Mouse (Mus musculus) megakaryocyte-erythroid progenitor cell, adult 5-6 weeks (primary cell): Measurements from ENCODE around the gene Ctnna3. TPM values are rescaled to one million over a fixed set of nuclear protein-coding genes. Genes with fewer than 3 reads are reported as not detected.
"Not testable (repeated sequence)": the region's sequence is repeated elsewhere in the genome, so short reads cannot be mapped to it uniquely, and the experiment has no call there.

Experiments used
- ATAC-seq: replicated peaks from 2 replicates; pipeline ENCODE4 v1.8.0; 2016; ENCODE audit warnings: mild to moderate bottlenecking, inconsistent platforms; ENCODE audit not compliant: severe bottlenecking, poor library complexity, low FRiP score, low TSS enrichment
- total RNA-seq, 2 experiments: library from RNA; stranded (forward) in 1 of 2; stranded (reverse) in 1 of 2; fragments of 200-1000, 215-1000 nt in 1 of 2; fragments of >200 nt in 1 of 2; fragmentation: Nextera tagmentation in 1 of 2; gene quantifications; 2 replicates each; pipeline ENCODE4 v1.2.3; 2014 to 2017

Gene Ctnna3
- total RNA-seq, 2 experiments from 2014 or later = not detected

DNA sequence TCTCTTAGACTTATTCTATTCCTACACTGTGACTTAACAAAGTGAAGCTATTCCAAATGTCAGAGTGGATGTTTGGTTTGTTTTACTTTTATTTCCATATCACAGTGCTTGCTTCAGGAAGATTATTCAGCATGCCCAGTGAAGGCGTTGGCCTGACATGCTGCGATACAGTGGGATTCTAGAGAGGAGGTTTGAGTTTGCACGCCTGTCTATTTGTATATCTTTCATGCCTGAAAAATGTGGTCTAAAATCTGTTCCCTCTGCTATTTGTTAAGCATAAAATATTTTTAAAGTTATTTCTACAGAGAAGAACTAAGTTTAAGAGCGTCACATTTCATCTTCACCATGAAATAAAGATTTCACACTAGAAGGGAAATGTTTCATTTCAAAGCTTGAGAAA, 813.5 kb downstream of the Ctnna3 start:
- no peak for ATAC-seq

DNA sequence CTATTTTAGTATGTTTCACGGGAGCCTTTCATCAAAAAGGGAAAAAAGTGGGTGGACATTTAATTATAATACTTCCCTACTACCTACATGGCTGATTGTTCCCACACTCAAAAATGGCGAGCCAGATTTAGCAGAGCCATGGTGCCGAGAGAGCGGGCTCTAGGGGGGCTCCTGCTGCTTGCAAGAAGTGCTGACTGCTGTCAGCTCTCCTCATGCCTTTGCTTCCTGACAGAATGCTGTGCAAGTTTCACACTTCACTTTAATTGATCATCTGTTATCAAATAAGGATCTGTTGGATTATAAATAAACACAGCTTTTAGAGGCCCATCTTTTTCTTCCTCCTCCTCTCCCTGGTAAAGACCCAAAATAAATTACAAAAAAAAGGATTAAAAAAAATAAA, 838.3 kb downstream of the Ctnna3 start:
- ATAC-seq = no peak

DNA sequence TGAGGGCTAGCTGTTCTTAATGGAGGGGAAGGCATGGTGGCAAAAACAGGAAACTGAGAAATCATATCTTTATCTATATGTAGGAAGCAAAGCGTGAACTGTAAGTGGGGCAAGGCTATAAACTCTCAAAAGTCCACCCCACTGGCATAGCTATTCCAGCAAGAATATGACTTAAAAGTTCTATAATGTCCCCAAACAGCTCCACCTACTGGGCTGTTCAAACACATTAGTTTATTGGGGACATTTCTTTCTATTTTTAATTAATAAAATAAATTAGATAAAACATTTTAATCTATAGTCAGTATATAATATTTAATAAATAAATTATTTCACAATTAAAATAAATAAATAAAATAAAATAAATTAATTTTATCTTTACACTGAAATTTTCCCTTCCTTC, 845.2 kb downstream of the Ctnna3 start:
- ATAC-seq = no peak

DNA sequence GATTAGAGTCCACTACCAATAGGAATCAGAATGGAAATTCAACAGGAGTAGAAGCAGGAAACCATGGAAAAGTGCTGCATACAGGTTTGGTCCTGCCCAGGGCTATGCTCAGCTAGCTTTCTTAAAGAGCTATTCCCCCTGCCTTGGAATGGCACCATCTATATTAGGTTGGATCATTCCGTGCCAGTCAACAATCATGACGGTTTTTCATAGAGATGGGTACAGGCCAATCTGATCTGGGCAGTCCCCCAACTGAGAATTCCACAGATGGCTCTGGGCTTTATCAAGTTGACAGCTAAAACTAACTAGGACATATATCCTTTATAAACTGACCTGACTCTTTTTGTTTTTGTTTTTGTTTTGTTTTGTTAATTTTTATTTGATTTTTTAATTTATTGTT, 848.9 kb downstream of the Ctnna3 start:
- ATAC-seq = no peak

DNA sequence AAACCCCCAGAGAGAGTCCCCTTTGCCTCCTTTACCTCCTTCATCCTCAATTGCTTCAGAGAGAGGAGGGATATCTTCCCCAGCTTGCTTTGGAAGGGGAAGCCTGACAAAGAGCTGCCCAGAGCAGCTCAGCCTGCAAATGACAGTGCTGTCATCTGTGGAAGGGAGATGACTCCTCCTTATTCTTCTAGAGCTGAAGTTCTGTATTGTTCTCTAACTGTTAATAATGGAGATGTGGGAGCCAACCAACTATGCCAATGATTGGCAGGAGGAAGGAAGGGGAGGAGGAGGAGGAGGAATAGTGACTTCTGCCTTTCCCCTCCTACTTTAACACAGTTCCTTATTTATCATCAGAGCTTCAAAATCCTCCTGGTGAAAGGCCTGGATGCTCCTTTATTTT, 875.9 kb downstream of the Ctnna3 start:
- ATAC-seq = no peak

DNA sequence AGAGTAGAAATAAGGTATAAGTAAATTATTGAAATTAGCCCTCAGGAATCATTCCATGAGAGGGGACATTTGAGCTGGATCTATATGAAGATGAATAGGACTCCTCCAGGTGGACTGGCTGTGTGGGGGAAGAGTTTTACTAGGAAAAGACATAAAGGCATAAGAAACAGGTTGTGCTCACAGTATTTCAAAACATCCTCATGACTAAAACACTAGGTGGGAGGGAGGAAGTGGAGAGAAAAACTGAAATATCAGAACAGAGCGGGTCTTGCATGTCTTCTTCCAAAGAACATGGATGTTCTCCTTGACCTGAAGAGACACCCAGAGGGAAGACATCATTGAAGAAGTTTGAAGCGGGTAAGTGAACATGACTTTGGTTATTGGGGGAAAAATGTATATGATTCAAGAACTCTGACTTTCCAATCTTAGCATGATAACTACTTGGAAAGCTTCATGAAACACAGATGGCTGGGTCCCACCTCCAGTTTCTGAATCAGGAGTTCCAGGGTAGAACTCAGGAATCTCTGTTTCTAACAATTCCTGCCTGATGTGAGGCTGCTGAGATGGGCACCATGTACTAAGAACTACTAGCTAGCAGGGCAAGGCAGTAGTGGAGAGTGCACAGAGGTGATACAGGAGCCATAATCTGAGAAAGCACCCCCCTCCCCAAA, 881.9 kb downstream of the Ctnna3 start:
- ATAC-seq = no peak

DNA sequence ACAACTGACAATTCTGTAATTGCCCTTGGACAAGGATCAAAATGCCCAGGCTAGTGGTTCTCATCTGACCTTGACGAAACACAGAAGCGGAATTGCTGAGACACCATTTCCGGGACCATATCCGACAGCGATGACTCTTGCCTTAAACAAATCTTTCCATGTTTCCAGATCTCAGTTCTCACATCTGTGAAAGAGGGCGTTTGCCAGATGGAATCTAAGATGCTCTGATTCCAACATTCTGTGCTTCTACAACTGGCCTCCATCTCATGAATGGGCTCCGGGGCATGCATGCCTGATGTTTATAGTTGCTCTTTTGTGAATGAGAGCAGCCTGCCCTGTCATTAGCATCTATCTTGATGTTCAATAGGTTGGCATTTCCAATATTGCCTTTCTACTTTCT, 890.4 kb downstream of the Ctnna3 start:
- ATAC-seq = no peak

DNA sequence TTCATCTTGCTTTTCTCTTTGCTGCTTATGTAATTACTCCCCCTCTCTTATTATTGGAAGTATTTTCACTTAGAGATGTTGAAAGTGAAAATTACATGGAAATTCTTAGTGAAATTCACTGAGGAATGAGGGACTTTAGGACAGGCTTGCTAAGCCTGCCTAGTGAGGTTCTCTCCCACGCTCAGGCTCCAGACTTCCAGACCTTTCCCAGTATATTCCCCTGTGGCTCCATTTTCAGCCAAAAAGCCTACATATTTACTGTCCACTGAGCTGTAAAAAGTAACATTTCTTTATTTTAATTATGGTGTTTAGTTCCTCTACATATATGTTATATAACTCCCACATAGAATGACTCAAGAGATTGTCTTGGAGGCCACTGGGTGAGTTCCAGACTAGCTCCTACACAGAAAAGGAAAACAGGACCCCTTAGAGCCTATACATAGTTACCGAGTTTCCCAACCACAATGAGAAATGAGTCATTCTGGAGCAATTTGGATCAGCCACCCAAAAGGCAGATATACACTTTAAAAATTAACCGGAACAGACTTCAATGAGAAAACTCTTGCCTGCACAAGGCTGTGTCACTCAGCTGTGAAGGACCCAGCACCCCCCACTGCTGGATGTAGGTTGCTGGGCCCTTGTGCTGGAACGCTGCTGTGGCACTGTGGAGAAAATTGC, 912.9 kb downstream of the Ctnna3 start:
- ATAC-seq = no peak

DNA sequence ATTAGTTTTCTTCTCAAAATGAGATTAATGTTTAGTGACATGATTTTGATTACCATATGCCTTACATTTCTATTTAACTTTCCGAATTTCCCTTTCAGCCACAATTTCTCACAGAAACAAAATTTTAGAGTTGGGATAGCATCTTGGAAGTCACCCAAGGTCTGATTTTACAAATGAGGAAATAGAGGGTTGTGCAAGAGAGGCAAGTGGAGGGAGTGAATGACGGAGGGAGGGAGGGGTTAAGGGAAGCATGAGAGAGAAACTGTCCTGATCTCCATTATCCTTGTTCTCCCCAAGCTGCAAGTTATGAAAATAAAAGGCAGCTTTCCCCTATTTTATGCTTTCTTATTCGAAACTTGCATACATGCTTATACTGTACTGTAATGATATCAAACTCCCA, 943.4 kb downstream of the Ctnna3 start:
- ATAC-seq = no peak

DNA sequence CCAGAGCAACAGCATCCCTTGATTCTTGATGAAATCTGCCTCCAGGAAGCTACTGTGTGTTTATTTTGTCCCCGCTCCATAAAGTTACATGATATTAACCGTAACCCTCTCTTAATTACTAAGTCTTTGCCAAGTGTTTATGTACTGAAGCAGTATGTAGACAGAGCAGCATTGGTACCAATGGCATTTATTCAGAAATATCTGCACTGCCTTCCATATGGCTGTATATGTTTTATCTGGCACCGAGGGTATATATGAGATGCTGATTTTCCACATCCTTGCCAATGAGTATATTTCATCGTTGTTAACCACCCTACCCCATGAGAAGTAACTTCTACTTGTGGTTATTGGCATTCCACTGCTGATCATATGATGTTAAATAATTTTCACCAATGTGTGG, 947.9 kb downstream of the Ctnna3 start:
- ATAC-seq = no peak

DNA sequence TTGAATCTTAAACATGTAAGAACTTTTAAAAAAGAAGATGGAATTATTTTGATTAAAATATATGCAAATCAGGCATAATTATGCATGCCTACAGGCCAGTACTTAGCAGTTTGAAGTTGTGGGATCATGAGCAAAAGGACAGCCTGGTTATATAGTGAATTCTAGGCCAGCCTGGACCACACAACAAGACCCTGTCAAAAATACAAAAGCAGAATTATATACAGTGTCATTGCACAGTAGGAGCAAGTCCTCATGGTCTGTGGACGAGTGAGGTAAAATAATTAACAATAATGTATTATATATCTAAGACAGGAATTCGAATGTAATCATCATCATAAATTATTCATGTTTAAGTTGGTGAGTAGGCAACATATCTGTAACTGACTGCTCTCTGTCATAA, 966.7 kb downstream of the Ctnna3 start:
- ATAC-seq = no peak

DNA sequence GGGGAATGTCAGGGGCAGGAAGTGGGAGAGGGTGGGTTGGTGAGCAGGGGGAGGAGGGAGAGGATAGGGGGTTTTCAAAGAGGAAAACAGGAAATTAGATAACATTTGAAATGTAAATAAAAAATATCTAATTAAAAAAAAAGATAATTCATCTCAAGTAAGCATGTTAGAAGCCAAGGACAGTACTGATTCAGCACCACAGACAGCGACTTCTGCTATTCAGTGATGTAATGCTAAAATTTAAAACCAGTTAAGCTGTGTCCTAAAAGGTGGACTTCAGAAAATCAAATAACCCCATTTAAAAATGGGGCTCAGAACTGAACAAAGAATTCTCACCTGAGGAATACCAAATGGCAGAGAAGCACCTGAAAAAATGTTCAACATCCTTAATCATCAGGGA, 988.5 kb downstream of the Ctnna3 start:
- ATAC-seq = not testable (repeated sequence)

DNA sequence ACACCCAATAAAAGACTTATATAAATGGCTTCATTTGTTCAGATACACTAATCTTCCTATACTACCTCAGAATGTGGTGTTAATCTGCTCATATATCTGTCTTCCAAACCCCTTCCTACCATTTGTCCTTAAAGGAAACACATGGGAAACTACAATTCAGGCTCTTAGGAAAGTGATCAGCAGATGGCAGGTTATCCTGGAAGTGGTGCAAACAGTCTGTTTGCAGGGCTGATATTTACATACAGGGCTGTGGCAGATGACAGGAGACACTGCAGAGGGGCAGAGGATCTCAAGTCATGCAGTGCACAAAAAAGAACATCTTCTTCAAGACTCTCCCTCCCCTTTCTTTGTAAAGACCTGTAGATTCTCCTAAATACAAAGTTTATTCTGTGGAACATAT, 1008.8 kb downstream of the Ctnna3 start:
- ATAC-seq = no peak

DNA sequence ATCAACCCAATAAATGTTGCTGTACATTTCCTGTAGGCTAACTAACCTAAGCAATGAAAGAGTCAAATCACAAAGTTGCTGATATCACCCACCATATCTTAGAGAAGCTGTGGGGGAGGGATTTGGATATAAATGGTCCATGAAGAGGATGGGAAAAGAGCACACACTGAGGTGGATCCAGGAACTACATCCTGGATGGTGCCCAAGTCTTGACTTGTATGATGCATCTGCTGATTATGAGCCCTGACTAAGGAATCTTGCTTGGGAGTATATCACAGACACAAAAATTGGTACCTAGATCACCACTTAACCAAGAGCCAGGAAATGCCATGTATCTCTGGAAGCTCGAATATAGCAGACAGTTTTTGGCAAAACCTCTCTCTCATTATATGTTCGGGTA, 1018.7 kb downstream of the Ctnna3 start:
- no peak for ATAC-seq

DNA sequence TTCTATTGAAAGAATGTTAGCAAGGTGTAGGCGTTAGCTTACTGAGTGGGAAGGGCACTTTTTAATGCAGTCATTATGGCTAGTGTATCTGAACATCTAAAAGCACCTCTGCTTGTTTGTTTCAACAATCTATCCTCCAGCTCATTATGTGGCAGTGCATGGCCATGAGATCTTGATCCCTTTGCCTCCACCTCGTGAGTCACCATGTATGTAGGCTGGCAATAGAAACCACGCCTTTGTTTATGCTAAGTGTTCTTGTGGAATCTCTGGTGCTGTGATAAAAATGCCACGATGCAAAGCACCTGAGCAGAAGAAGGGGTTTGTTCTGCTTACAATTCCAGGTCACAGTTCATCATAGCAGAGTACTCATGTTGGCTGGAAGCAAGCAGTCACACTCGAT, 1053.4 kb downstream of the Ctnna3 start:
- ATAC-seq = no peak

DNA sequence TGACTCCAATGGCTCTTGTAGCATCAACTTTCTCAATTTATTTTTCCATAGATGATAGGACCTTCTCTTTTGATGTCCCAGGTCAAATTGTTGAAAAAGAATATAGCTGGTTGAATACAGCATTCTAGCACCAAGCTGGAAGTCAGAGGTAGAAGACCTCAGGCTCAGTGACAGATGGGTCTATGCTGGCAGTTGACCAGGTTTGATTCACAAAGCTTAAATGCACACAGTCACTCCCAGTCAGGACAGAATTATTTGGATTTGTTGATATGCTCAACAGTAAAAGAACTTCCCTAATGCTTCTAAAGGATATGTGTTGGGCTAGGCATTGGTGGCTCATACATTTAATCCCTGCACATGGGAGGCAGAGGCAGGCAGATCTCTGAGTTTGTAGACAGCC, 1059.6 kb downstream of the Ctnna3 start:
- no peak for ATAC-seq

DNA sequence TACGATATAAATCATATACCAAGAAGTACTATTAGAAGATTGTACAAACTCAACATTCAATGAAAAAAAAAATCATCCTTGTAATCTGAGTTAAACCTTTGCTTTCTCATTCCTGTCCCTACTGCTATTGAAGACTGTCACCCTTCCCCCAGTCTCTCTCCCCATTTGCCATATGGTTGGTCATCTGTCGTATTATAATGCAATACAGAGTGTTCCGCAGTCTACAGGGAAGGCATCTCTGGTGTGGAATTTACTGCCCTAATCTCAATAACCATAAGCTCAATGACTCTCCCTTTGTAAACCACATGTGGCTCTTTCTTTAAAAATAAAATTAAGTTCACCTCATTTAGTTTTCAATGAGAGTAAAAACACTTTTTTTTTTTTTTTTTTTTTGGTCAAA, 1113.7 kb downstream of the Ctnna3 start:
- ATAC-seq = no peak

DNA sequence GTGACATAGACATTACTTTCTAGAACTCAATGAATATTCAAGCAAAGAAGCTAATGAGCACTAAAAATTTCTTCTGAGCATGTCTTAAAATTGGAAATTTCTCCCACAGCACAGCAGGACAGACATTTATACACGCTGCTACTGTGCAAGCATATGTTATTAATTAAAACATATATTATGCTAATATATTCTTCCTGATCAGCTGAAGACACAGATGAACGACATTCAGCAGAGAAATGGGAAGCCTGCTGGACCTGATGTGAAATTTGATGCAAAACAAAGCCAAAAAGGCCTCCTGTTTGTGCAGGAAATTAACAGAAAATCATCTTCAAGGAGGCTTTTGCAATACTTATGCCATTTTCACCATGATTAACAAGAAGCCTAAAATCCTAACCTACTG, 1114.5 kb downstream of the Ctnna3 start:
- no peak for ATAC-seq

DNA sequence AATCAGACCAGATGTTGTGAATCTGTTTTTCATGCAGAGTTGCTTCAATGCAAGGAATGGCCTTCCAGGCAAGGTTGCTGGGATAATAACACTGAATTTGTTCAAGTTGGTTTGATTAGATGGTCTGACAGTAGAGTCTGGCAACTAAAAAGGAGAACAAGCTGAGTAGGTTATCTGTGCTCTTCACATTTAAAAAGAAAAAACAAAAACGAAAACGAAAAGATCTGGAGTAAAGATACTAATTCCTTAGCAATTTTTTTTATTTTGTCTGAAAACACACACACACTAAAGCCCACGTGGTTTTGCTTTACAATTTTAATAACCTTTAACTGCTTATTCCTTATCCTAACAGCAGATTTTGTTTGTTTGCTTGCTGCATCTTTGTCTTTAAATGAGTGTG, 1141.4 kb downstream of the Ctnna3 start:
- ATAC-seq = no peak

DNA sequence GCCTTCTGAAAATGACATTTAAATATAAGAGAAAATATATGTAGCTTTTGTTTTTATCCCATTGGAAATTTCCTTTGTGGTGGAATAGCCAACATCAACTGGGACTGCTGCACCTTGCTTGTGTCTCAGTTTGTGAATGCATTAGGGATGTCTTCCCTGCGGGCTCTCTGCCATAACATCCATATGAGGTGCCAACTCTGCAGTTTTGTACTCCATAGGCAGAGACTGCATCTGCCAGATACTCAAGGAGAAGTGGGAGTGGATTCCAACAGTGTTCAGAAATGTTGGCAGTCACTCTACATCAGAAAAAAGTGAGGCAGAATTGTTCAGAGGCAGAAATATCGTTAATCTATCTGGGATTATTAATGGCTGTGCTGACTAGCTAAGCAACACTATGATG, 1158.2 kb downstream of the Ctnna3 start:
- no peak for ATAC-seq

DNA sequence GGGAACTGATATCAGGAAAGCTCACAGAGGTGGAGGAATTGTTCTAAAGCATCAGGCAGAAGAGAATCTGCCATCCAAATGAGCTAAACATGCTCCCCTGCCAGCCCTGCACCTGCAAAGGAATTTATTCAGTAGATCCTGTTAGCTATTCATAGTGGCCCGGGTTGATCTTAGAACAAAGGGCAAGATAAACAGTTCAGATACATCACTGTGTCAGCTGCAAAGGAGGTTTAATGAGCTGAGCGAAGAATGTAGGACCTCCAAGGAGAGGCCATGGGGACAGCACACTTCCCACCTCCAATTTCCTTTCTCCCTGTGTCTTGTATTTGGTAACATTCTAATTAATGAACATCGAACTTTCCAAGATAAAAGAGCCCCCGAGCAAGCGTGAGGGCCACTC, 1206.9 kb downstream of the Ctnna3 start:
- no peak for ATAC-seq

DNA sequence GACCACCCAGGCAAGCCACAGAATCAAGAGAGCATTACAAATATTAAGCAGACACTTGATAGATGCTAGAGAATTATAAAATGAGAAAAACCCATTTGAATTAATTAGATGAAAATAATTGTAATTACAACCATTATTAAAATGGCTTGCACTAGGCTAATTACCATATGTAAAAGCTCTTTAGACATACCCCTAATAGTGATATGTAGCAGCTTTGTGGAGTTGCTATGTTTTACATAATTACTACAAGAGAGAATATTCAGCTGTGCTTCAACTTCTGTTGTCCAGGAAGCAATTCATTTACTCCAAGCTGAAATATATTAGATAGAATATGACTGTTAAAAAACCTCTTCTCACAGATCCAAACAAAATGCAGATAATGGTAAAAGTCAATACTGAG, 1209.2 kb downstream of the Ctnna3 start:
- no peak for ATAC-seq
